Mouse (Mus musculus) CD4-positive, CD25-positive, alpha-beta regulatory T cell, adult 4 months (primary cell): ENCODE data around the gene Toe1. TPM values are rescaled to one million over a fixed set of nuclear protein-coding genes. Genes with fewer than 3 reads are reported as not detected.
"Not testable (repeated sequence)": the region's sequence is repeated elsewhere in the genome, so short reads cannot be mapped to it uniquely, and the experiment has no call there.

Source experiments
- ATAC-seq: one replicate; pipeline ENCODE4 v1.8.0; 2017
- polyA plus RNA-seq, 2 experiments: library from polyadenylated mRNA; unstranded; fragments of 100-300 nt; shearing (Covaris generic); gene quantifications; one replicate each; pipeline ENCODE4 v1.2.1; 2017

Gene Toe1
- polyA plus RNA-seq = 10 to 100 TPM; 30.7 to 43.6 TPM

GRCm38 (mm10) chr4:116807197-116808129, at the start of gene Toe1, which contains the start of gene Mutyh:
Toe1 (minus strand) TSS chr4:116807640.
Mutyh (plus strand) TSS chr4:116807723.
- peak; percentile 95 for ATAC-seq

GRCm38 (mm10) chr4:116857203-116857602, 49.8 kb upstream of the Toe1 start:
- no peak for ATAC-seq

- ATAC-seq = no peak
These were observed 46.8 kb upstream of the Toe1 start for GRCm38 (mm10) chr4:116854286-116854685.

GRCm38 (mm10) chr4:116849901-116850300, 42.5 kb upstream of the Toe1 start:
- no peak for ATAC-seq

GRCm38 (mm10) chr4:116844324-116844723, 36.9 kb upstream of the Toe1 start:
- ATAC-seq = no peak

GRCm38 (mm10) chr4:116840841-116841240, 33.4 kb upstream of the Toe1 start:
- ATAC-seq = no peak

- ATAC-seq = not testable (repeated sequence)
These were observed 32.7 kb upstream of the Toe1 start for GRCm38 (mm10) chr4:116840096-116840495.

- ATAC-seq = no peak
These were observed 31.6 kb upstream of the Toe1 start for GRCm38 (mm10) chr4:116838999-116839398.

- no peak for ATAC-seq
These were observed 22.6 kb upstream of the Toe1 start for GRCm38 (mm10) chr4:116830070-116830368.

- ATAC-seq = no peak
These were observed 22.1 kb upstream of the Toe1 start for GRCm38 (mm10) chr4:116829364-116830069.

GRCm38 (mm10) chr4:116827819-116828218, 20.4 kb upstream of the Toe1 start:
- peak; percentile 52 for ATAC-seq

- ATAC-seq = peak; percentile 86
These were observed 17.1 kb upstream of the Toe1 start for GRCm38 (mm10) chr4:116824541-116825004.

- peak; percentile 34 for ATAC-seq
These were observed 14.2 kb upstream of the Toe1 start, which contains the start of gene Hpdl for GRCm38 (mm10) chr4:116821694-116822016. Hpdl (minus strand) TSS chr4:116821707.

GRCm38 (mm10) chr4:116820902-116821693, 13.7 kb upstream of the Toe1 start:
- peak; percentile 60 for ATAC-seq

- ATAC-seq = no peak
These were observed 12.8 kb upstream of the Toe1 start for GRCm38 (mm10) chr4:116819968-116820901.

- no peak for ATAC-seq
These were observed 10.0 kb upstream of the Toe1 start for GRCm38 (mm10) chr4:116817486-116817885.

GRCm38 (mm10) chr4:116815276-116815675, 7.8 kb upstream of the Toe1 start:
- no peak for ATAC-seq

GRCm38 (mm10) chr4:116811012-116811411, 3.6 kb upstream of the Toe1 start:
- ATAC-seq = no peak

GRCm38 (mm10) chr4:116799901-116800300, 7.5 kb downstream of the Toe1 start:
- peak; percentile 87 for ATAC-seq

- ATAC-seq = no peak
These were observed 10.9 kb downstream of the Toe1 start for GRCm38 (mm10) chr4:116796442-116797110.

GRCm38 (mm10) chr4:116794273-116794672, 13.2 kb downstream of the Toe1 start:
- no peak for ATAC-seq
